Mouse (Mus musculus) cortical plate, adult 2 months (tissue): ENCODE data around the gene Trip11.

Source experiments
- CTCF ChIP-seq: fragments of 200-500 bp; IDR thresholded peaks from 2 replicates; pipeline ENCODE4 v1.5.1; 2011; ENCODE audit warnings: mild to moderate bottlenecking, control low read depth, low read length; ENCODE audit not compliant: insufficient read depth; ENCODE audit errors: extremely low read depth
- POLR2A ChIP-seq: fragments of 200-500 bp; IDR thresholded peaks from 2 replicates; pipeline ENCODE4 v1.6.1; 2011; ENCODE audit warnings: mild to moderate bottlenecking, low read length, control low read depth; ENCODE audit not compliant: insufficient read depth; ENCODE audit errors: extremely low read depth

DNA sequence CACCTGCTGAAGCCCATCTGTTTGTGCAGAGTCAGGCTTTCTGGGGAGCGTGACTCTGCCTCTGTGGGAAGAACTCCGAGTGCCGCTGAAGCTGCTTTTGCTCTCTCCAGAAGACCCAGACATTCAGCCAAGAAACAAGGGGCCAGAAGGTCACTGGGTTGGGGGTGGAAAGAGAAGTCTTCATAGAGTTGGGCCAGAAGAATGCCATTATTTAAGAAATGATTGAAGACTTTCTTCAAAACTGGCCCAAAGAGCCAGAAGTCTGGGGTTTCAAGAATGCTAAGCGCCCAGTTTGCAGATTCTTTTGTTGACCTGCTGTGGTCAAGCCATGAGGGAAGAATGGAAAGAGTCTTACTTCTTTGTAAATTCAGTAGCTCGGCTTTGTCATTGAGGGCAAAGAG is 119.8 kb downstream of the Trip11 start:
- TF ChIP-seq CTCF: no peak
- no peak for TF ChIP-seq POLR2A
